Mouse (Mus musculus): ENCODE data around the gene Mill2. TPM values are rescaled to one million over a fixed set of nuclear protein-coding genes. Genes with fewer than 3 reads are reported as not detected.

Gene Mill2
- total RNA-seq, 2 experiments from 2014 or later: 1.8 to 2.1 TPM

Other genes starting within 250 kb of the Mill2 start
- not detected for gene Psg23, start 223.5 kb upstream of the Mill2 start, total RNA-seq (2021)
- not detected for gene Psg21, start 183.2 kb upstream of the Mill2 start, total RNA-seq (2021)
- gene Psg20, start 153.8 kb upstream of the Mill2 start, total RNA-seq (2021): not detected
- not detected for gene Psg22, start 121.9 kb upstream of the Mill2 start, total RNA-seq (2021)
- gene Psg19, start 41.4 kb upstream of the Mill2 start, total RNA-seq (2021): not detected
- not detected for gene Psg17, start 18.4 kb upstream of the Mill2 start, total RNA-seq (2021)
- 1 to 10 TPM in 1 of 2 experiments, under 1 TPM in 1; 0.99 to 1.3 TPM for gene Pglyrp1, start 31.4 kb downstream of the Mill2 start, total RNA-seq (2021)
- gene Ccdc61, start 70.4 kb downstream of the Mill2 start, total RNA-seq (2021): 1 to 10 TPM; 5.2 to 6.1 TPM
- 1 to 10 TPM; 1.7 to 1.8 TPM for gene Nova2, start 85.9 kb downstream of the Mill2 start, total RNA-seq (2021)
- not detected for gene Nanos2, start 147.4 kb downstream of the Mill2 start, total RNA-seq (2021)
- 1 to 10 TPM; 4.7 to 6.4 TPM for gene Mypop, start 151.3 kb downstream of the Mill2 start, total RNA-seq (2021)
- 10 to 100 TPM; 13.8 to 15.1 TPM for gene Irf2bp1, start 164.1 kb downstream of the Mill2 start, total RNA-seq (2021)
- gene Foxa3, start 183.6 kb downstream of the Mill2 start, total RNA-seq (2021): not detected
- 10 to 100 TPM; 61.8 to 65.7 TPM for gene Sympk, start 184.4 kb downstream of the Mill2 start, total RNA-seq (2021)
- not detected for gene Rsph6a, start 214.7 kb downstream of the Mill2 start, total RNA-seq (2021)
- gene Dmwd, start 236.3 kb downstream of the Mill2 start, total RNA-seq (2021): 10 to 100 TPM; 21.6 to 26.1 TPM
- 100 to 1,000 TPM; 272 to 309 TPM for gene Dmpk, start 243.9 kb downstream of the Mill2 start, total RNA-seq (2021)

Data from gastrocnemius, postnatal 36 days (tissue).